Mouse (Mus musculus) urinary bladder, postnatal 10 days (tissue): ENCODE results near the gene Tspan1.

Experiments used
- DNase-seq: peaks from one replicate; pipeline ENCODE4 v3.0.0; 2022; ENCODE audit warnings: low spot score

Gene Tspan1

GRCm38 (mm10) chr4:116165708-116166407, 1.5 kb downstream of the Tspan1 start:
- DNase-seq, result no peak

- no peak for DNase-seq
Measured at GRCm38 (mm10) chr4:116164759-116165554, 2.4 kb downstream of the Tspan1 start.

GRCm38 (mm10) chr4:116162142-116162541, 5.3 kb downstream of the Tspan1 start:
- no peak for DNase-seq

- no peak for DNase-seq
Measured at GRCm38 (mm10) chr4:116160769-116161168, 6.6 kb downstream of the Tspan1 start.

- DNase-seq, result no peak
Measured at GRCm38 (mm10) chr4:116159912-116160311, 7.5 kb downstream of the Tspan1 start.

- no peak for DNase-seq
Measured at GRCm38 (mm10) chr4:116157882-116158281, 9.5 kb downstream of the Tspan1 start.

GRCm38 (mm10) chr4:116152702-116153101, 14.7 kb downstream of the Tspan1 start:
- DNase-seq, result no peak

GRCm38 (mm10) chr4:116151238-116151637, 16.2 kb downstream of the Tspan1 start, which contains the start of gene Lurap1:
Gene Lurap1 (minus strand): TSS chr4:116151338.
- DNase-seq, result no peak

GRCm38 (mm10) chr4:116150862-116151221, 16.6 kb downstream of the Tspan1 start:
- no peak for DNase-seq

- no peak for DNase-seq
Measured at GRCm38 (mm10) chr4:116150156-116150861, 17.1 kb downstream of the Tspan1 start.

GRCm38 (mm10) chr4:116149812-116150155, 17.6 kb downstream of the Tspan1 start:
- no peak for DNase-seq

GRCm38 (mm10) chr4:116143891-116144717, 23.3 kb downstream of the Tspan1 start:
- no peak for DNase-seq

GRCm38 (mm10) chr4:116143317-116143811, 24.0 kb downstream of the Tspan1 start:
- DNase-seq, result no peak

GRCm38 (mm10) chr4:116142269-116142668, 25.1 kb downstream of the Tspan1 start:
- no peak for DNase-seq

- no peak for DNase-seq
Measured at GRCm38 (mm10) chr4:116141736-116142135, 25.7 kb downstream of the Tspan1 start.

- no peak for DNase-seq
Measured at GRCm38 (mm10) chr4:116140801-116141574, 26.4 kb downstream of the Tspan1 start.

GRCm38 (mm10) chr4:116137421-116137996, 29.9 kb downstream of the Tspan1 start:
- DNase-seq, result no peak

GRCm38 (mm10) chr4:116134990-116135389, 32.4 kb downstream of the Tspan1 start:
- no peak for DNase-seq

GRCm38 (mm10) chr4:116133126-116133525, 34.3 kb downstream of the Tspan1 start:
- no peak for DNase-seq

GRCm38 (mm10) chr4:116127956-116128355, 39.4 kb downstream of the Tspan1 start:
- DNase-seq, result no peak
